Mouse (Mus musculus): Measurements from ENCODE around the gene Wdr45b.
"Not testable (repeated sequence)": the region's sequence is repeated elsewhere in the genome, so short reads cannot be mapped to it uniquely, and the experiment has no call there.

Gene Wdr45b

GRCm38 (mm10) chr11:121354091-121354707 is at the start of gene Wdr45b:
Gene Wdr45b (minus strand): TSS chr11:121354445.
- peak; percentile 97 for DNase-seq

- no peak for DNase-seq
Measured at GRCm38 (mm10) chr11:121392405-121392804, 38.2 kb upstream of the Wdr45b start.

GRCm38 (mm10) chr11:121390793-121391192 is 36.5 kb upstream of the Wdr45b start:
- no peak for DNase-seq

- DNase-seq: no peak
Measured at GRCm38 (mm10) chr11:121388554-121388945, 34.3 kb upstream of the Wdr45b start.

- DNase-seq: peak; percentile 95
Measured at GRCm38 (mm10) chr11:121387750-121388553, 33.7 kb upstream of the Wdr45b start, which contains the start of gene Rab40b. Gene Rab40b (minus strand): TSS chr11:121388251.

- DNase-seq: no peak
Measured at GRCm38 (mm10) chr11:121380294-121380693, 26.0 kb upstream of the Wdr45b start.

GRCm38 (mm10) chr11:121378644-121379043 is 24.4 kb upstream of the Wdr45b start:
- DNase-seq: no peak

GRCm38 (mm10) chr11:121373305-121373704 is 19.1 kb upstream of the Wdr45b start:
- DNase-seq: no peak

- DNase-seq: no peak
Measured at GRCm38 (mm10) chr11:121370337-121370994, 16.2 kb upstream of the Wdr45b start.

GRCm38 (mm10) chr11:121369622-121370021 is 15.4 kb upstream of the Wdr45b start:
- DNase-seq: peak; percentile 76

- DNase-seq: no peak
Measured at GRCm38 (mm10) chr11:121368731-121369130, 14.5 kb upstream of the Wdr45b start.

- no peak for DNase-seq
Measured at GRCm38 (mm10) chr11:121367170-121367707, 13.0 kb upstream of the Wdr45b start.

GRCm38 (mm10) chr11:121362212-121362611 is 8.0 kb upstream of the Wdr45b start:
- DNase-seq: peak; percentile 68

GRCm38 (mm10) chr11:121353326-121354090 is 737 bp downstream of the Wdr45b start:
- peak; percentile 66 for DNase-seq

- not testable (repeated sequence) for DNase-seq
Measured at GRCm38 (mm10) chr11:121348727-121349126, 5.5 kb downstream of the Wdr45b start.

GRCm38 (mm10) chr11:121348166-121348565 is 6.1 kb downstream of the Wdr45b start:
- no peak for DNase-seq

GRCm38 (mm10) chr11:121347036-121347435 is 7.2 kb downstream of the Wdr45b start:
- no peak for DNase-seq

- not testable (repeated sequence) for DNase-seq
Measured at GRCm38 (mm10) chr11:121342423-121342822, 11.8 kb downstream of the Wdr45b start.

- no peak for DNase-seq
Measured at GRCm38 (mm10) chr11:121340287-121340686, 14.0 kb downstream of the Wdr45b start.

GRCm38 (mm10) chr11:121339647-121340046 is 14.6 kb downstream of the Wdr45b start:
- DNase-seq: no peak

- no peak for DNase-seq
Measured at GRCm38 (mm10) chr11:121331641-121332040, 22.6 kb downstream of the Wdr45b start.

GRCm38 (mm10) chr11:121328619-121329018 is 25.6 kb downstream of the Wdr45b start:
- no peak for DNase-seq

Data from liver (tissue).